9 mouse cellular contexts compared by ENCODE assay signal in genomic region chr19:36090781-36091180, GRCm38 (mm10). TPM values are rescaled to one million over a fixed set of nuclear protein-coding genes. Genes with fewer than 3 reads are reported as not detected.
A peak's percentile ranks its signal among the peaks of the same experiment; 100 is the strongest.
DNase-seq lines count a peak whose midpoint lies in the region; ATAC-seq and TF ChIP-seq lines count a peak whose summit lies in the region.
"Had no signal": no experiment of that assay in that cellular context is flagged by ENCODE, and none has a peak within 500 bp of the region (broad histone marks: within the 10 kb centered on the region; RNA-seq: fewer than 3 reads in every experiment).

No protein-coding gene starts in this region.

- H3K27me3 ChIP-seq in liver, postnatal 0 days (ENCODE audit: insufficient read depth, low read length) = no peaks in the 10 kb centered on the region
- H3K27me3 ChIP-seq: heart, embryonic 13.5 days had no signal

- no peak for TF ChIP-seq EP300 in liver, postnatal 0 days (IDR thresholded peaks at IDR 0.05; ENCODE audit: low read depth)

- no peak overlapping the region for H3K4me3 ChIP-seq in liver, postnatal 0 days (ENCODE audit: low read depth, low read length)
- H3K4me3 ChIP-seq: heart, embryonic 13.5 days had no signal

- peak; percentile 72 for TF ChIP-seq CTCF in liver, postnatal 0 days (IDR thresholded peaks at IDR 0.05; ENCODE audit: low read depth)

- no peak overlapping the region for H3K4me2 ChIP-seq in liver, postnatal 0 days (ENCODE audit: low read depth, low read length)
- H3K4me2 ChIP-seq: heart, embryonic 13.5 days had no signal

- intact Hi-C loops in left cerebral cortex, postnatal 14 days (cut with DNase I) = no loop called here

- peak; percentile 16 for DNase-seq in adrenal gland, postnatal 14 days
- no peak for DNase-seq in adrenal gland, postnatal 25 days
- peak; percentile 30 to 31 for DNase-seq in left cerebral cortex, postnatal 14 days (ENCODE audit: low spot score in 2 of 2)
- DNase-seq in left cerebral cortex, adult 11 months (ENCODE audit: low spot score) = no peak
- no peak for DNase-seq in liver, postnatal 0 days
- no peak for DNase-seq in gastrocnemius, adult 18-20 months (ENCODE audit: low spot score)
- DNase-seq in cerebellum, postnatal 36 days = no peak

- H3K9ac ChIP-seq in liver, postnatal 0 days (replicated peaks) = no peak overlapping the region
- H3K9ac ChIP-seq: heart, embryonic 13.5 days had no signal

- no peak overlapping the region for H3K27ac ChIP-seq in liver, postnatal 0 days (ENCODE audit: low read depth)
- H3K27ac ChIP-seq: heart, embryonic 13.5 days had no signal

- peak; percentile 49 for ATAC-seq in activated CD4-positive, CD25-positive, alpha-beta regulatory T cell, adult 4 months
- peak; percentile 41; the same call in 1 of the 2 replicates for ATAC-seq in liver, postnatal 0 days

- WGBS in liver, postnatal 0 days (ENCODE audit: insufficient replicate concordance) = 28% methylated on average over 5 of the region's 5 CpGs

- no peaks in the 10 kb centered on the region for H3K9me3 ChIP-seq in liver, postnatal 0 days (ENCODE audit: low read length)
- H3K9me3 ChIP-seq: heart, embryonic 13.5 days had no signal

- peaks cover 44% of the 10 kb centered on the region for H3K36me3 ChIP-seq in liver, postnatal 0 days (replicated peaks; ENCODE audit: insufficient read depth, low read length)

- no peaks in the 10 kb centered on the region for H3K4me1 ChIP-seq in liver, postnatal 0 days (ENCODE audit: insufficient read depth)
- H3K4me1 ChIP-seq: heart, embryonic 13.5 days had no signal

RNA-seq across cellular contexts. Expression of gene Rpp30, which starts 7.3 kb away (rescaled TPM):
- total RNA-seq in adrenal gland, postnatal 14 days (2021) = 17.7 and 18.3 TPM in 2 replicates
- 16.0 and 17.6 TPM in 2 replicates for total RNA-seq in adrenal gland, postnatal 25 days (2021)
- total RNA-seq in left cerebral cortex, postnatal 14 days (2021) = 10 to 100 TPM; 15.6 to 15.7 TPM
- 10 to 100 TPM; 47.3 to 52.2 TPM for polyA plus RNA-seq in activated CD4-positive, CD25-positive, alpha-beta regulatory T cell, adult 4 months (2017; shearing (Covaris generic))
- 23.2 TPM in 2 replicates for polyA plus RNA-seq in liver, postnatal 0 days (2015; fragmentation: Nextera tagmentation; extraction: Ambion mirVana)
- 10 to 100 TPM; 13.8 to 16.5 TPM for total RNA-seq in gastrocnemius, adult 18-20 months (2021)

RNA-seq across cellular contexts. Expression of gene Ankrd1, which starts 29.1 kb away (rescaled TPM):
- not detected in 2 replicates for total RNA-seq in adrenal gland, postnatal 14 days (2021)
- total RNA-seq in adrenal gland, postnatal 25 days (2021) = not detected in 2 replicates
- total RNA-seq in left cerebral cortex, postnatal 14 days (2021) = not detected
- polyA plus RNA-seq in activated CD4-positive, CD25-positive, alpha-beta regulatory T cell, adult 4 months (2017; shearing (Covaris generic)) = not detected
- polyA plus RNA-seq in liver, postnatal 0 days (2015; fragmentation: Nextera tagmentation; extraction: Ambion mirVana) = 0.07 and 0.11 TPM in 2 replicates
- total RNA-seq in gastrocnemius, adult 18-20 months (2021) = 10 to 100 TPM in 1 of 2 experiments, 1 to 10 TPM in 1; 1.8 to 31.5 TPM

RNA-seq across cellular contexts. Expression of gene Htr7, which starts 33.5 kb away (rescaled TPM):
- 0.11 and 0.19 TPM in 2 replicates for total RNA-seq in adrenal gland, postnatal 14 days (2021)
- not detected in 2 replicates for total RNA-seq in adrenal gland, postnatal 25 days (2021)
- total RNA-seq in left cerebral cortex, postnatal 14 days (2021) = 10 to 100 TPM; 10.5 to 11.7 TPM
- polyA plus RNA-seq in activated CD4-positive, CD25-positive, alpha-beta regulatory T cell, adult 4 months (2017; shearing (Covaris generic)) = not detected
- 0.06 TPM in 1 of 2 replicates, not detected in the other for polyA plus RNA-seq in liver, postnatal 0 days (2015; fragmentation: Nextera tagmentation; extraction: Ambion mirVana)
- total RNA-seq in gastrocnemius, adult 18-20 months (2021) = under 1 TPM; 0.46 to 0.47 TPM

Comparison
In these comparisons a context has a peak if more than half of its experiments do, and no peak if none do; other contexts are left out.
1. DNase-seq: peak in adrenal gland, postnatal 14 days (single experiment) and left cerebral cortex, postnatal 14 days (2 of 2); none in adrenal gland, postnatal 25 days (single experiment), left cerebral cortex, adult 11 months (single experiment), liver, postnatal 0 days (single experiment), gastrocnemius, adult 18-20 months (single experiment) and cerebellum, postnatal 36 days (0 of 2).